Mouse (Mus musculus) cerebellum, adult 9-11 months (tissue): ENCODE measurements around the gene Gm7257.

Experiments used
- DNase-seq: peaks from one replicate; pipeline ENCODE4 v3.0.0; 2022

Gene Gm7257

DNA sequence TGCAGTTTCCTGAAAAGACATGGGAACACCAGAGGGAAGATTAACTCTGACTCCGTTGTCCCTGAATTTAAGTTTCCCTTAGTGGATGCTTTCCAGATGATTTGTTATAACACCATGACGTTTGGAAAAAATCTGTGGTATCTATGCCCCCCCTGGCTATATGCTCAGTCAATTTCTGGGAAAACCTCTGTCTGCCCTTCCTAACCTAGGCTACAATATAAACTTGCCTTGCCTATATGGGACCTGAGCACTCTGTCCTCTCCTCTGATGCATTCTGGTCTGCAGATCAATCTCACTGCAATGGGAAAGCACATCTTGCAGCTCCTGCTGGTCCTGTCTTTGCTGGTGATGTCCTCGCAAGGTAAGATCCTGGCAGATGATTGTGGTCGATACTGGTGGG lies at the start of gene Gm7257:
Gene Gm7257 (plus strand): TSS at position 301 of the 400 bp plus-strand sequence.
- DNase-seq: no peak

- DNase-seq: no peak
Observed at GRCm38 (mm10) chr9:36402991-36403390, 28.7 kb upstream of the Gm7257 start.

- no peak for DNase-seq
Observed at GRCm38 (mm10) chr9:36435051-36435764, 3.5 kb downstream of the Gm7257 start.

GRCm38 (mm10) chr9:36475338-36475737 lies 43.7 kb downstream of the Gm7257 start, which contains the start of gene Gm9513:
Gene Gm9513, plus strand, starts transcription at chr9:36475638.
- no peak for DNase-seq
